Mouse (Mus musculus) B cell, adult (primary cell): ENCODE results near the gene Lsm14b. TPM values are rescaled to one million over a fixed set of nuclear protein-coding genes. Genes with fewer than 3 reads are reported as not detected.

ENCODE experiments used
- total RNA-seq: library from RNA; stranded (reverse); gene quantifications from 4 replicates; pipeline ENCODE4 v1.2.4, GENCODE M21; 2023; ENCODE audit not compliant: inconsistent age

Gene Lsm14b
- total RNA-seq: 36.2 to 40.5 TPM (median 39.5 TPM) in 4 replicates

GRCm38 (mm10) chr2:180024401-180025098 lies at the start of gene Lsm14b:
Gene Lsm14b (plus strand): TSS chr2:180024987.

GRCm38 (mm10) chr2:179976628-179977343 lies 48.0 kb upstream of the Lsm14b start, which contains the start of gene Taf4:
Gene Taf4 (minus strand): TSS chr2:179976646.

GRCm38 (mm10) chr2:180042256-180042857 lies 17.6 kb downstream of the Lsm14b start, which contains the start of the genes Psma7 and Ss18l1:
Gene Psma7 (minus strand): TSS chr2:180042433.
Gene Ss18l1 (plus strand): TSS chr2:180042509.

GRCm38 (mm10) chr2:180070481-180071453 lies 46.0 kb downstream of the Lsm14b start, which contains the start of gene Mtg2:
Gene Mtg2 (plus strand): TSS chr2:180070588.

Other genes starting within 250 kb of the Lsm14b start
- gene Taf4, start 48.3 kb upstream of the Lsm14b start, total RNA-seq: 40.1 to 48.8 TPM (median 43.3 TPM) in 4 replicates
- gene Psma7, start 17.4 kb downstream of the Lsm14b start, total RNA-seq: 125 to 149 TPM (median 135 TPM) in 4 replicates
- gene Ss18l1, start 17.5 kb downstream of the Lsm14b start, total RNA-seq: 5.9 to 7.1 TPM (median 6.7 TPM) in 4 replicates
- 17.7 to 19.2 TPM (median 18.8 TPM) in 4 replicates for gene Mtg2, start 45.6 kb downstream of the Lsm14b start, total RNA-seq
- gene Hrh3, start 79.5 kb downstream of the Lsm14b start, total RNA-seq: not detected in 4 replicates
- gene Osbpl2, start 94.3 kb downstream of the Lsm14b start, total RNA-seq: 31.4 to 40.1 TPM (median 37.8 TPM) in 4 replicates
- gene Adrm1, start 146.5 kb downstream of the Lsm14b start, total RNA-seq: 89.5 to 117 TPM (median 109 TPM) in 4 replicates
- not detected in 4 replicates for gene Lama5, start 200.9 kb downstream of the Lsm14b start, total RNA-seq
- 1,838 to 2,128 TPM (median 1,935 TPM) in 4 replicates for gene Rps21, start 232.4 kb downstream of the Lsm14b start, total RNA-seq
- 73.3 to 79.8 TPM (median 76.8 TPM) in 4 replicates for gene Cables2, start 248.5 kb downstream of the Lsm14b start, total RNA-seq